Mouse (Mus musculus): Measurements from ENCODE around the gene Rtn1. TPM values are rescaled to one million over a fixed set of nuclear protein-coding genes. Genes with fewer than 3 reads are reported as not detected.

Gene Rtn1
- polyA plus RNA-seq, 1 experiment from 2014 or later, result 1,321 TPM

DNA sequence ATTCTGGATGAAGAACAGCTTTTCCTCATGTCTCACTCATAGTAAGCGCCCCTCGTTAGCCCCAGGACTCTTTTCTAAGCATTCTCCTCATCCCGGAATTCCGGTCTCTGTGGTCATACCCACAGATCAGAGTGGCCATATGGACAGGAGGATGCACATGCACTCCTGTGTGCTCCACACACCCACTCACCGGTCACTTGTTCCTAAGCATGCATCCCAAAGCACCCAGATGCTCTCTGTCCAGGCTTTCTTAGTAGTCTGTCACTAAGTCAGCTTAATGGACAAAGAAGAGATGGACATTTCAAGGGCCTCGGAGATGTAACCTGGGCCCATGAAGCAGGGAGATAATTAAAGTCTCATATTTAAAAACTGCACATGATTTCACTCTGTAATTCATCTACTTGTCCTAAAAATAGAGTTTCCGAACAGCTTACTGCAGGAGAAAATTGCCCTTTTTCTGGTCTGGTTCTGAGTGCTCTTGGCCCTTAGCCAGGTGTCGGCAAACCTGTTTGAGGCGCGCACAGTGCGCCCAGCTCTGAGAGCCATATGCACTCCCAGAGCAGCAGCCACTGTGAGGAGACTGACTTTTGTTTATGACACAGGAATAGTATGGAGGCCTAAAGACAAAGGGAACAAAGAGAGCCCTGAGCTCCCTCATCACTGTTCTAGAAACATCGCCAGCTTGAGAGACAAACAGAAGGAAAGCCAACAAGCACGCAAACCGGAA, 19.3 kb downstream of the Rtn1 start:
- H3K27ac ChIP-seq (ENCODE audit: low read depth, low read length), result 0 out of 2 replicates have a peak overlapping the region, but pooled peaks have one; percentile 21
- H3K9ac ChIP-seq (ENCODE audit: low read length), result no peak overlapping the region
- ATAC-seq (no peak), DNase-seq (ENCODE audit: low spot score) (peak; percentile 32)
- H3K27me3 ChIP-seq (replicated peaks; ENCODE audit: control insufficient read depth, insufficient read depth, low read length), result no peaks in the 10 kb centered on the region
- H3K36me3 ChIP-seq (ENCODE audit: control insufficient read depth, insufficient read depth, low read length), result no peaks in the 10 kb centered on the region
- no peak overlapping the region for H3K4me2 ChIP-seq (ENCODE audit: low read length)
- no peaks in the 10 kb centered on the region for H3K9me3 ChIP-seq (replicated peaks; ENCODE audit: control insufficient read depth, low read length)
- 74% methylated on average over 14 of the region's 14 CpGs for WGBS
- H3K4me3 ChIP-seq (ENCODE audit: low read depth, low read length), result no peak overlapping the region
- H3K4me1 ChIP-seq (ENCODE audit: control insufficient read depth, insufficient read depth, low read length), result peaks cover 4% of the 10 kb centered on the region

DNA sequence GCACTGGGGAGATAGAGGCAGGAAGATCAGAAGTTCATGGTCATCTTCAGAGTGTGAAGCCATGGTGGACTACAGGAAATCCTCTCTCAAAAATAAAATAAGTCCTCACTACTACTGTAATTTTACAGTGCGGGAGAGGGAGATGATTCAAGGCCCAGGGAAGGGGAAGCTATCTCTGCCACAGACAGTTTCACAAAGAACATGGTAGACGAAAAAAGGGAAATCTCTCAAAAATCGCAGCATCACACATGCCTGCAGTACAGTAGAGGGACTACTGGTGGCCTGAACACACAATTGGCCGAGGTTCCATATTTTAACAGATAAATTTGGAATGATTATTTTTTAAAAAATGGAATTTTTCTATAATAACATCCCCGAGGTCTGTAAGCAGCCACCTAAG, 20.0 kb downstream of the Rtn1 start:
- no peak for DNase-seq (ENCODE audit: low spot score)
- ATAC-seq, result no peak
- Histone ChIP-seq H3K9ac (ENCODE audit: low read length) (no peak overlapping the region), H3K4me1 (ENCODE audit: control insufficient read depth, insufficient read depth, low read length) (peaks cover 4% of the 10 kb centered on the region), H3K9me3 (replicated peaks; ENCODE audit: control insufficient read depth, low read length) (no peaks in the 10 kb centered on the region), H3K4me2 (ENCODE audit: low read length) (no peak overlapping the region), H3K4me3 (ENCODE audit: low read depth, low read length) (no peak overlapping the region), H3K36me3 (ENCODE audit: control insufficient read depth, insufficient read depth, low read length) (no peaks in the 10 kb centered on the region), H3K27me3 (replicated peaks; ENCODE audit: control insufficient read depth, insufficient read depth, low read length) (no peaks in the 10 kb centered on the region), H3K27ac (ENCODE audit: low read depth, low read length) (no peak overlapping the region)
- 94% methylated on average over 5 of the region's 5 CpGs for WGBS

DNA sequence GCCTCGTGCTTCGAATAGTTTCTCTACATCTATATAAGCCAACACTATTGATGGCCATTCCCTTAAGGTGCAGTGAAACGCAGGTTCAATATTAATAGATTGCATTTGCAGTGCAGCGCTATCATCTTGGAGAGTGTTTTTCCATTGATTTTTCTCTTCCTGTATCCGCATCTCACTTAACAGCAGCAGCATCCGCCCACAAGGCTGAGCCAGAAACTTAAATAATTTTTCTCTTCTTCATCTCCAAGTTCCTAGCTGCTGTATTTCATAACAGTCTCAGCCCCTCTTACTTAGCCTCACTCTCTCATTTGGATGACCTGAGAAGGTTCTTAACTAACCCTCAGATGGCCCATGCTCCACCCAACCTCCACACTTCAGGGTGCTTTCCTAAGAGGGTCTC, 20.7 kb downstream of the Rtn1 start:
- no peak for ATAC-seq
- 95% methylated on average over 6 of the region's 6 CpGs for WGBS

GRCm38 (mm10) chr12:72376309-72376708, 32.5 kb downstream of the Rtn1 start:
- ATAC-seq (no peak), DNase-seq (ENCODE audit: low spot score) (no peak)
- Histone ChIP-seq H3K27me3 (replicated peaks; ENCODE audit: control insufficient read depth, insufficient read depth, low read length) (no peaks in the 10 kb centered on the region), H3K4me3 (ENCODE audit: low read depth, low read length) (no peak overlapping the region), H3K9ac (ENCODE audit: low read length) (no peak overlapping the region), H3K4me1 (ENCODE audit: control insufficient read depth, insufficient read depth, low read length) (peaks cover 13% of the 10 kb centered on the region), H3K4me2 (ENCODE audit: low read length) (no peak overlapping the region), H3K36me3 (ENCODE audit: control insufficient read depth, insufficient read depth, low read length) (no peaks in the 10 kb centered on the region), H3K27ac (ENCODE audit: low read depth, low read length) (no peak overlapping the region), H3K9me3 (replicated peaks; ENCODE audit: control insufficient read depth, low read length) (no peaks in the 10 kb centered on the region)
- WGBS, result 87% methylated on average over 5 of the region's 5 CpGs

More for the DNA sequence above, 20.7 kb downstream of the Rtn1 start:
- H3K4me3 ChIP-seq (ENCODE audit: low read depth, low read length), result no peak overlapping the region
- H3K4me1 ChIP-seq (ENCODE audit: control insufficient read depth, insufficient read depth, low read length), result peaks cover 4% of the 10 kb centered on the region
- H3K27me3 ChIP-seq (replicated peaks; ENCODE audit: control insufficient read depth, insufficient read depth, low read length), result no peaks in the 10 kb centered on the region
- no peaks in the 10 kb centered on the region for H3K9me3 ChIP-seq (replicated peaks; ENCODE audit: control insufficient read depth, low read length)
- no peaks in the 10 kb centered on the region for H3K36me3 ChIP-seq (ENCODE audit: control insufficient read depth, insufficient read depth, low read length)
- H3K9ac ChIP-seq (ENCODE audit: low read length), result no peak overlapping the region
- H3K27ac ChIP-seq (ENCODE audit: low read depth, low read length), result no peak overlapping the region
- no peak for DNase-seq (ENCODE audit: low spot score)
- H3K4me2 ChIP-seq (ENCODE audit: low read length), result no peak overlapping the region

DNA sequence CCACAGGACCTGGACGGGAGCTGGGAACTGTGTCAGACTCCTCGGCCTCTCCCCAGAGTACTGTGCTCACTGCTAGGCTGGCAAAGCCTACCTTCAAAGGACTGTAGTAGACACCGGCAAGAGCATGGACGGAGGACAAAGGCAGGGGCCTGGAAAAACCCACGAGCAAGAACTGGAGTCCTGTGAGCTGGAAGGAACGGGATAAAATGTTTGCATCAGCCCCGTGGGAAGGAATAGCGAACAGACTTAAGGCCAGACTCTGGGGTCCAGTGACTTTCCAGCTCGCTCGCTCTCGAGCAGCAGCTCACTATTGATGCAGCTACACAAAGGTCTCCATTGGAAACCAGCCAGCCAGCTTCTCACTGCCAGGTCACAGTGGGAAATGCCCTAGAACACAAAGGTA, 34.0 kb downstream of the Rtn1 start:
- peak overlapping the region; percentile 25; the same call in 1 of the 2 replicates for H3K9ac ChIP-seq (ENCODE audit: low read length)
- no peaks in the 10 kb centered on the region for H3K36me3 ChIP-seq (ENCODE audit: control insufficient read depth, insufficient read depth, low read length)
- no peak overlapping the region for H3K4me3 ChIP-seq (ENCODE audit: low read depth, low read length)
- 8% methylated on average over 11 of the region's 11 CpGs for WGBS
- H3K9me3 ChIP-seq (replicated peaks; ENCODE audit: control insufficient read depth, low read length), result no peaks in the 10 kb centered on the region
- H3K27me3 ChIP-seq (replicated peaks; ENCODE audit: control insufficient read depth, insufficient read depth, low read length), result no peaks in the 10 kb centered on the region
- peak overlapping the region; percentile 65 for H3K27ac ChIP-seq (ENCODE audit: low read depth, low read length)
- peak overlapping the region; percentile 32 for H3K4me2 ChIP-seq (ENCODE audit: low read length)
- DNase-seq (ENCODE audit: low spot score) (peak; percentile 77), ATAC-seq (peak; percentile 66)
- H3K4me1 ChIP-seq (ENCODE audit: control insufficient read depth, insufficient read depth, low read length), result peaks cover 13% of the 10 kb centered on the region

- no peaks in the 10 kb centered on the region for H3K9me3 ChIP-seq (replicated peaks; ENCODE audit: control insufficient read depth, low read length)
- peak overlapping the region; percentile 65 for H3K27ac ChIP-seq (ENCODE audit: low read depth, low read length)
- no peaks in the 10 kb centered on the region for H3K36me3 ChIP-seq (ENCODE audit: control insufficient read depth, insufficient read depth, low read length)
- ATAC-seq, result peak; percentile 54
- H3K27me3 ChIP-seq (replicated peaks; ENCODE audit: control insufficient read depth, insufficient read depth, low read length), result no peaks in the 10 kb centered on the region
- peaks cover 13% of the 10 kb centered on the region for H3K4me1 ChIP-seq (ENCODE audit: control insufficient read depth, insufficient read depth, low read length)
- H3K4me2 ChIP-seq (ENCODE audit: low read length), result peak overlapping the region; percentile 32; the same call in 1 of the 2 replicates
- no peak overlapping the region; the same call in 1 of the 2 replicates for H3K9ac ChIP-seq (ENCODE audit: low read length)
- DNase-seq (ENCODE audit: low spot score), result peak; percentile 62
- 24% methylated on average over 17 of the region's 17 CpGs for WGBS
- no peak overlapping the region for H3K4me3 ChIP-seq (ENCODE audit: low read depth, low read length)
These were observed 34.8 kb downstream of the Rtn1 start for GRCm38 (mm10) chr12:72373916-72374615.

GRCm38 (mm10) chr12:72370081-72370480, 38.8 kb downstream of the Rtn1 start:
- Histone ChIP-seq H3K36me3 (ENCODE audit: control insufficient read depth, insufficient read depth, low read length) (no peaks in the 10 kb centered on the region), H3K9me3 (replicated peaks; ENCODE audit: control insufficient read depth, low read length) (no peaks in the 10 kb centered on the region), H3K4me2 (ENCODE audit: low read length) (no peak overlapping the region), H3K27me3 (replicated peaks; ENCODE audit: control insufficient read depth, insufficient read depth, low read length) (no peaks in the 10 kb centered on the region), H3K4me3 (ENCODE audit: low read depth, low read length) (no peak overlapping the region), H3K4me1 (ENCODE audit: control insufficient read depth, insufficient read depth, low read length) (peaks cover 24% of the 10 kb centered on the region), H3K9ac (ENCODE audit: low read length) (no peak overlapping the region), H3K27ac (ENCODE audit: low read depth, low read length) (no peak overlapping the region)
- WGBS, result 71% methylated on average over 5 of the region's 5 CpGs
- DNase-seq (ENCODE audit: low spot score) (no peak), ATAC-seq (no peak)

DNA sequence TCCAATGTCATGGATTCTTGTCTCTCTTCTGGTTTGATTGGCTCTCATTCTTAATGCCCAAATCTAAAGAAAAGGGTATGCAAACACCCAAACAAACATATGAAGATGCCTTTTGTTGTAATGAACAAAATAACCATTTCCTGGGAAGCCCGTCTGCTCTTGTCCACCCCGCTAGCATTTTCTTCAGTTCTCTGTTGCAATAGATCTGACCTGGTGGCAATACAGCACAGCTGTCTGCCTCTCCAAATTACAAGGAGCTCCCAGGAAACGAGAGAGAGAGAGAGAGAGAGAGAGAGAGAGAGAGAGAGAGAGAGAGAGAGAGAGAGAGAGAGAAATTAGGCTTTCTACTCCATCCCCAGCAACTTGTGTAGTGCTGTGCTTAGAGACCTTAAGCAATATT, 42.1 kb downstream of the Rtn1 start:
- Histone ChIP-seq H3K4me2 (ENCODE audit: low read length) (no peak overlapping the region), H3K9me3 (replicated peaks; ENCODE audit: control insufficient read depth, low read length) (no peaks in the 10 kb centered on the region), H3K9ac (ENCODE audit: low read length) (no peak overlapping the region), H3K27me3 (replicated peaks; ENCODE audit: control insufficient read depth, insufficient read depth, low read length) (no peaks in the 10 kb centered on the region), H3K4me3 (ENCODE audit: low read depth, low read length) (no peak overlapping the region), H3K4me1 (ENCODE audit: control insufficient read depth, insufficient read depth, low read length) (peaks cover 14% of the 10 kb centered on the region), H3K27ac (ENCODE audit: low read depth, low read length) (peak overlapping the region; percentile 27; the same call in 1 of the 2 replicates), H3K36me3 (ENCODE audit: control insufficient read depth, insufficient read depth, low read length) (no peaks in the 10 kb centered on the region)
- 46% methylated on average over 3 of the region's 3 CpGs for WGBS
- ATAC-seq (no peak), DNase-seq (ENCODE audit: low spot score) (no peak)

DNA sequence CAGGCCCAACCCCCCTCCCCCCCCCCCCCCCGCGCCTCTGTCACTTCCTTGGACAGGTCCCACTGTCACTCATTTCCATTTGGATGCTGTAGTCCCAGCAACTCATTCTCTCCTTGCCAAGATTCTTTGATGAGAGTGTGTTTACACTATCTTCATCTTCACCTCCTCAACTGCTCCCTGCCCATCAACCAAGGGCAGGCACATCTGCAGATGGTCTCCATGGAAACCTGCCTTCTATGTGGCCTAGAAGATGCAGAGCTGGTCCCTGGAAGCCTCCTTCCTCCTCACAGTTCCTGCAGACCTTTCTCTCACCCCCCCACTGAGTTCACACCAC, 42.8 kb downstream of the Rtn1 start:
- peak; percentile 53; the same call in 1 of the 2 replicates for ATAC-seq
- Histone ChIP-seq H3K4me2 (ENCODE audit: low read length) (no peak overlapping the region), H3K27ac (ENCODE audit: low read depth, low read length) (peak overlapping the region; percentile 27; the same call in 1 of the 2 replicates), H3K36me3 (ENCODE audit: control insufficient read depth, insufficient read depth, low read length) (no peaks in the 10 kb centered on the region), H3K4me3 (ENCODE audit: low read depth, low read length) (no peak overlapping the region), H3K4me1 (ENCODE audit: control insufficient read depth, insufficient read depth, low read length) (peaks cover 14% of the 10 kb centered on the region), H3K9me3 (replicated peaks; ENCODE audit: control insufficient read depth, low read length) (no peaks in the 10 kb centered on the region), H3K27me3 (replicated peaks; ENCODE audit: control insufficient read depth, insufficient read depth, low read length) (no peaks in the 10 kb centered on the region), H3K9ac (ENCODE audit: low read length) (no peak overlapping the region)
- no CpG with 5 or more reads among the region's 2 CpGs for WGBS
- peak; percentile 31 for DNase-seq (ENCODE audit: low spot score)

All from forebrain, embryonic 14.5 days (tissue).